Mouse (Mus musculus) telencephalon, adult 2 months (tissue): ENCODE data around the gene Mrpl33.

ENCODE experiments used
- DNase-seq: peaks from one replicate; pipeline ENCODE4 v3.0.0-alpha.2; 2011; ENCODE audit warnings: low read depth, low spot score

The Mrpl33 gene

DNA sequence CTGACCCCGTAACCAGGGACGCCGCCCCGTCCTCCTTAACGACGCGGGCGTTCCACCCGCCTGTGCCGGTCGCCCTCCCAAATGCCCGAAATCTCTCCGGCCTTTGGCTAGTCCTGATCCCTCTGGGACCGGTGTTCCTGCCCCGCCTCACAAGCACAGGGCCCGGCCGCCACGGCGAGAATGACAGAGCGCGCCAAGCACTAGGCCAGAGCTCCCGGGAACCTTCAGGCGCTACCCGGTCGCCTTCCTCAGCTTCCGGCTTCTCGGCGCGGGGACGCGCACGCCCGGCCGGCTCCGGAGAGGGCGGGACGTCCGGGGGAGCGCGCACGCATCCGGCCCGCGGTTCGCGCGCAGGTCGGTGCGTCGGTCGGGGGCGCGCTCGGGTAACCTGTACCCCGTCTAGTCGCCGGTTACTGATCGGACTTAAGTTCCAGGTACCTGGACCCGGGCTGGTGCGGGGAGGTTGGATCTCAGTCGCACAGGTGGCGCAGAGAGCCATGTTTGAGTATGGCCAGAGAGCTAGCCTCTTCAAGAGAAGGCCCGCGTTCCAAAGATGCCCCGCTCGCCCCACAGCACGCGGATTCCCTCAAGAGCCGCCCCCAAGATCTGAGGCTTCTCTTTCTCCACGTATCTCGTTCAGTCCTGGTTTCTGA, 101.0 kb downstream of the Mrpl33 start, which contains the start of gene Babam2:
Gene Babam2 (plus strand): TSS at position 41 of the 653 bp plus-strand sequence.
- DNase-seq, result peak; percentile 82

DNA sequence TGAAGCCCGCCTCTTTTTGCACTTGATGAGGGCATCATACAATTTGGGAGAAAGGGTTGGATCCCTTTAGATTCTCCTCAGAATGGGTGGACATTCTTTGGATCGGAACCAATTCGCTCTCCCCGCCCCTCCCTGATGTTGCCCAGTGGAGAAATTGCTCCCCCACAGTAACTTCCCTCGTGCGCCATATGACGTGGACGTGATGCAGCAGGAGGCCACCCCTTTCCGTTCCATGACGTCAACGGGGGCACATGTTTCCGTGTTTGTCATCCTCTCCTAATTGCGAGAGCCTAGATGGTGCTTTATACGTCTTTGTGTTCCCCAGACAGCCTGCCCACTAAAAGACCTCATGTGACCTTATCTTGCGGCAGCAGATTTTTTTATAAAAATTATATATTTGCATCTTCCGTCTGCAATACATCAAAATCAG, 101.6 kb downstream of the Mrpl33 start:
- DNase-seq, result peak; percentile 86

DNA sequence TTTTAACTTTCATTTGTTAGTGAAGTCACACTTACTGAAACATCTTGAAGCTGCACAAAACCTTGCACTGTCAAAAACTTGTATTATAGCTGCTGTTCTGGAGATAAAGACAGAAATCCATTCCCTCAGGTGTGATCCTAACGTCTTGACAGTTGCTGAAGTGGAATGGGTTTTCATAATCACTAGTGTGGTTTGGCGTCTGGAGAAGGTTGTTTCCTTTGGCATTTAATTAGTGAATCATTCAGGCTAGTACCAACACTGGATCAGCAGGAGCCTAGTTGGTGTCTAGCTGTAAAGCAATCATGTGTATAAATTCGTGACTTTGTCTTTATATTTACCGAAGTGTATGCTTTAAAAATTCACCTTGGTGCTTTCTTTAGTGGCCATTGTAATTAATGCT, 102.2 kb downstream of the Mrpl33 start:
- DNase-seq, result no peak

DNA sequence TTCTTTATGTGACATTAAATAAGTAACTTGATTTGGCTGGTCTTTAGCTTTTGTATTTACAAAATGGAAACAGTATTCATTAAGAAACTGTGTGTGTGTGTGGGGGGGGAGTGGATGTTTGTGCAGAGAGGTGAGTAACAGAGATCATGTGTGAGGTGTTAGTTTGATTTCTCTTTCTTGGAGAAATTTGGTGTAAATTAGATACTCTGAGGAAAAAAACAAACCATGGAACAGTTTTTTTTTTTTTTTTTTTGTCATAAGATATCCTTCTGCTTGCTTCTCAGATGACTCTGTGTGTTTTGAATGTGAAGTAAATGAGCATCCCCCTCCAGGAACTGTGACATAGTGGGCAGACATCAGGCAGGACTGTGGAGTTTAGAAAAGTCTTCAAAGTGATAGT, 102.7 kb downstream of the Mrpl33 start:
- DNase-seq, result no peak

DNA sequence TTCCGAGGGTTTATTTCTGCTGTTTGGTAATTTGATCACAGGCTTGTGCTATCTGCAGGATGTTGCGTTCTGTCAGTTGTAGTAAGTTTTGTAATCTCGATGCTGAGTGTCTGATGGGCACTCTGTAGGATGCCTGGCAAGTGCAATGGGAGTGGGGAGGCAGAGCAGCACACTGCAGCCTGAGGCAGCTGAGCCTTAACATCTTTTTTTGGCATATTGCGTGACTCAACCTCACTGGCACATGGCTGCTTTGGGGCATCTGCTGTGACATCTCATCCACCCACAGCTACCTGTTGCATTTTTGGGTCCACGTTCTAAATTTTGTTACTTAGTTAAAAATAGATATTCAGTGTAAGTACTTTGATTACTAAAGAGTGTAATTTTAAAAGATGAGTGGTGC, 108.2 kb downstream of the Mrpl33 start:
- DNase-seq, result peak; percentile 83

DNA sequence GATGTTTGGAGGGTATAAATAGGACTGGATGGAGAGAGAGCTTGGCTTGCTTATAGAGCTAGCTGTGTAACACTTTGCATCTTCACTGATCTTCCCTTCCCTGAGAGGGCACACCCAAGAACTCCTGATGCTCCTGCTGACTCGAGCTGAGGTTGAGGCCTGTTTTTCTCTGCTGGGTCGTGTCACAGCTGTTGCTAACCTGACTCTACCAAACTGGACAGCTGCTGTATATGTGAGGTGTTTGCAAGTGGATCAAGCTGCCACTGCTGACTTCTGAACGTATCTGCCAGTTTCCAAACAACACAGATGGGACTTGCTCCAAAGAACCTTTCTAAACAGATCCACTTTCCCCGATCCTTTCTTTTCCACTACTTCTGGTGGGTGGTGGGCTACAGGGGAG, 110.1 kb downstream of the Mrpl33 start:
- DNase-seq, result no peak

DNA sequence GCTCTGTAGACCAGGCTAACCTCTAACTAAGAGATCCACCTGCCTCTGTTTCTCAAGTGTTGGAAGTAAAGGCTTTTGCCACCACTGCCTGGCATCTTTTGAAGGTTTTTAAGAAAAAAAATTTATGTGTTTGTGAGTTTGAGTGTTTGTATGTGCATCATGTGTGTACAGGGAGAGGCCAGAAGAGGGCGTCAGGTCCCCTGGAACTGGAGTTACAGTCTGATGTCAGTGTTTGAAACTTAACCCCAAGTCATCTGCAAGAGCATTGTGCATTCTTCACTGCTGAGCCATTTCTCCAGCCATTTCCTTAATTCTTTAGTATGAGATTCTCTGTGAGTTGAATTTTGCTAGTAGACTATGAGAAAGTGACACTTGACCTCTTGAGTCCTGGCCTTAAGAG, 112.7 kb downstream of the Mrpl33 start:
- DNase-seq, result no peak

DNA sequence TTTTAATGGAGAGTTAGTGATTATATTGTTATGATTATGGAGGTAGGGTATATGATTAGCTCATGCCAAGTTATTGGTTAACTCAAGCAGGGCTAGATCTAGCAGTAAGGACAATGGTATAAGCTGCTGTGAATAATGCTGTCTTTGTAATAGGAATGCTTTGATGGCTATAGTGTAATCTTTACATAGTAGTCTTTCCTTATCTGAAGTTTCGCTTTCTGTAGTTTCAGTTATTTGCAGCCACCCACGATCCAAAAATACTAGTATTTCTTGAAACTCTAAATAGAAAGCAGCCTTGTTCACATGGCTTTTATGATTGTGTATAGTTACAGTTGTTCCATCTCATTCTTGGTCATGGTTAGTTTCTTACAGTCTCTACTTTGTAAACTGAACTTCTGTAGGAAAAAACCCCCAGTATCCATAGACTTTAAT, 116.6 kb downstream of the Mrpl33 start:
- no peak for DNase-seq

DNA sequence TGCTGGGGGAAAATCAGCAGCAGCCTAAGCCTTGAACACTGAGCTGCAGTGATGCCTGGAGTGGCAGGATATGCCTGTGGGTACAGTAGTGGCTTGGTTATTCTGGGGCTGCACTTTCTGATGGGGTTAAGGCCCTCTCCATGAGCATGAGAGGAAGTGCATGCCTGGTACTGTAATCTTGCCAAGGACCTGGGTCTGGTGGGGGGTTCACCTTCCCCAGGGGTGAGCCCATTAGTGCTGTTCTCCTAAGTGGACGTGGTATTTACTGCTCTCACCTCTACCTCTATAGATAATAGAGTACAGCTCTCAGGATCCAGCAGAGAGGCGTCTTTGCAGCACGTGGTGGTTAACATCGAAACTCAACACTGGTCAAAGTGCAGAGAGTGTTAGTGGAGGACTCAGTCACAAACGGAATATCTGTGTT, 117.1 kb downstream of the Mrpl33 start:
- no peak for DNase-seq
